Mouse (Mus musculus) hematopoietic stem cell, adult 5-6 weeks (primary cell): ENCODE data around the gene Tex46. TPM values are rescaled to one million over a fixed set of nuclear protein-coding genes. Genes with fewer than 3 reads are reported as not detected.

Experiments
- ATAC-seq, 2 experiments: fragments of 125-278 bp in 1 of 2; replicated peaks in 1 of 2; 2 replicates each; pipeline ENCODE4 v1.8.0; 2016 to 2017; ENCODE audit warnings: inconsistent platforms in 2 of 2, mild to moderate bottlenecking in 2 of 2, moderate number of reproducible peaks in 2 of 2, low read depth in 1 of 2, moderate TSS enrichment in 1 of 2; ENCODE audit not compliant: low FRiP score in 2 of 2, poor library complexity in 2 of 2, severe bottlenecking in 2 of 2, insufficient read depth in 1 of 2, low TSS enrichment in 1 of 2
- total RNA-seq: library from RNA; stranded (forward); fragments of 172-1452, 232-1000 nt; gene quantifications from 2 replicates; pipeline ENCODE4 v1.2.3, GENCODE M21; 2017

Tex46 gene
- total RNA-seq, result not detected in 2 replicates

DNA sequence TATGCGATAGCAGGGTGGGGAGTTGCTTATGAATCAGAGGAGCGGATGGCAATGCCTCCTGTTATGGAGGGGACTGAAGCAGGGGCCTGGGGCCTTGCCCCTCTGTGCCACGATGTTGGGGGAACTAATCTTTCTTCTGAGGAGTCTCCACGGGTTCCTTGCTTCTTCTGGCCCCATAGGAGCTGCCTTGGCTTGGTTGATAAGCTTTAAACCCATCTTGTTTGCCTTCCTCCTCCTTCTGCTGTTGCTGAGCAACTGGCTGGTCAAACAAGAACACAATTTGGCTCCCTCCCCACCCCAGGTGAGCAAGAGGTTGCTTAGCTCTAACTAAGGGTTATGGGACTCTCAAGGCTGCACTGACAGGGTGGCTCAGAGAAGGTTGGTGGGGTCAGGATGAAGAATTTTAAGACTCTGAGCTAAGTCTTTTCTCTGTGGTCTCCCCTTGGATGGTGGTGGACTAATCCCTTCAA is at the start of gene Tex46:
Gene Tex46, plus strand, starts transcription at position 51 of the 470 bp plus-strand sequence.
- ATAC-seq, result no peak

DNA sequence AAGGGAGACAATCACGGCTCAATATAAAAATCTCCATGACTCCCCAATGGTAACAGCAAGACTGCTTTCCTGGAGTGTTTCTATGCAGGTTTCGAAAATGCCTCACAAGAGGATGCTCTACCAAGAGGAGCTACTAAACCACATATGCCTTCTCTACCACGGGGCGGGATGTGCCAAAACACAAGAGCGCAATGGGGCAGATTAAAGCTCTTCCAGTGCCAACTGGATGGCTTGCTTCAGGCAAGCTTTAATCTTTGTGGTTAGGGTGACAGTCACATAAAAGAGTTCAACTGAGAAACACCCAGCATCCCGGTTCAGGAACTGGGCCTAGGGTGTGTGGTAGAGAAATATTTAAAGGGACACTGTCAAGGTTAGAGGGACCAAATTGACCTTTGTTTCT is 47.5 kb upstream of the Tex46 start:
- ATAC-seq, result no peak

DNA sequence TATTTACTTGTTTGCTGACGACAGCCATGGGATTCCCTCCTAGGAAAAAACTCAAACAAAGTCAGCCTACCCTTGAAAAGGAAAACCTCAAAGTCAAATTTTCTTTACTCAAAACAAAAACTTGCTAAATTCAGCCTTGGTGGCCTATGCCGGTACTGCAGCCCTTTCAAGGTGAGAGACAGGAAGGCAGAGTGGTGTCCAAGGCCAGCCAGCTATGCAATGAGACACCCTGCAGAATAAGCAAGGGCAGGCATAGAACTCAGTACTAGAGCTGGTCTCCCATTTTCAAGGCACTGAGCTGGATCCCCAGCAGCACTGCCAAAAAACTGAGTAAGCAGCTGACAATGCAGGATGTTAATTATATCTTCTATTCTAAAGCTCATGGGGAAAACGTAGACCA is 41.6 kb upstream of the Tex46 start:
- no peak for ATAC-seq

- ATAC-seq, result no peak
Measured at GRCm38 (mm10) chr4:136569998-136570397, 40.2 kb upstream of the Tex46 start.

DNA sequence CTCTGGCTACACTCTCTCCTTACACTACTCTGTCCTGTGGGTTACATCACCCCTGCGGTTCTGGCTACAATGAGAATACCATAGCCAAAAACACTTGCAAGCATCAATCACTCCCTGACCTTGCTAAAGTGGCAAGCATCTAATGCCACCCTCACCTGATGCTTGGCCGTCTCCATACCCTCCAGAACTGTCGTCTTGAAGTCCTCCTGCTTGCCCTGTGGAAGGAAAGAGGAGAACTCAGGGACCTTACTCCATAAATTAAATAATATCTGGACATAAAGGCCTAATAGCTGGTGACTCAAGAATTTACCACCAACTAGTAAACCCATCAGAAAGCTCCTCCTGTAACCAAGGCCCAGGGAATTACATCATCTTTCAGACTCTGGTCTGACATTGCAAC is 28.4 kb upstream of the Tex46 start:
- no peak for ATAC-seq

GRCm38 (mm10) chr4:136587221-136587827 is 22.9 kb upstream of the Tex46 start:
- no peak for ATAC-seq

GRCm38 (mm10) chr4:136588003-136588402 is 22.2 kb upstream of the Tex46 start:
- ATAC-seq, result no peak

- ATAC-seq, result no peak
Measured at GRCm38 (mm10) chr4:136592111-136592510, 18.1 kb upstream of the Tex46 start.

- ATAC-seq, result no peak
Measured at GRCm38 (mm10) chr4:136594006-136594405, 16.2 kb upstream of the Tex46 start.

DNA sequence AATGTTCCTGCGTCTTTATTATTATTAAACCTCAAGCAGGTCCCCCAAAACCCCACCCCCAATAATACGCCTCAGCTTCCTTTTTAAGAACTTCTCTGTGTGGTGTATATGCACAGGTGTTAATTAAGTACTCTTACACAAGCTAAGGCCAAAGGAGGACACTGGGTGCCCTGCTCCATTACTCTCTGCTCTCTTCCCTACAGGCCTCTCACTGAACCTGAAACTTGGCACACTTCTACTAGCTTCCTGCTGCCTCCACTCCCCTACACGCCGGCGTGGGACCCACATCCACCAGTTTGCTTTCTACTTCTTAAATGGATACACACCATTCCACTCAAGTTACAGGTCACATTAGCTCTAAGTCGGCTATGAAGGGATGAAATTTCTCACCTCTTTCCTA is 15.0 kb upstream of the Tex46 start:
- ATAC-seq, result no peak

DNA sequence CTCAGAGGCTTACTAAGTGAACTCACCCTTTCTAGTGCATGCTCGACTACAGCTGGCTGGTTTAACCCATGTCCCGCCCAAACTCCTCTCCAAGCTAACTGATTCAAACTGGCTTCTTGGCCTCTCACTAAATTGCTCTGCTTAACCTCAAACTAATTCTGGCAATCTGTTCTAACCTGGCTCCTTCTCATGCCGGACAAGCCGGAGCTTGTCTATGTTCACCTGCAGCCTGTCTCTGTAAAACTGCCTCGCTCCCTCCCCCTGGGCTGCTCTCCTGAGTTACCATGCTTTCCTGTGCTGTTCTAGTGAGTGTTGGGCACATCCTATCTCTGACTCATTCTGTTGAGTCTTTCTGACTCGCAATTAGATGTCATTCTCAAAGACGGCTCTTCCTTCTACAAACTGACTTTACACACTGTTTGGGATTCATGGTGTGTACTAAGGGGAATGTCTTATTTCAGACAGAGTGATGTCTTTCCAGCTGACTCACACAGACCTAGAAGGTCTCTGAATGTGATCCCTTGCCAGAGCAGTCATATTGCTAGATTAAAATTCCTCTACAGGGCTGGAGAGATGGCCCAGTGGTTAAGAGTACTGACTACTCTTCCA is 11.9 kb upstream of the Tex46 start:
- no peak for ATAC-seq

DNA sequence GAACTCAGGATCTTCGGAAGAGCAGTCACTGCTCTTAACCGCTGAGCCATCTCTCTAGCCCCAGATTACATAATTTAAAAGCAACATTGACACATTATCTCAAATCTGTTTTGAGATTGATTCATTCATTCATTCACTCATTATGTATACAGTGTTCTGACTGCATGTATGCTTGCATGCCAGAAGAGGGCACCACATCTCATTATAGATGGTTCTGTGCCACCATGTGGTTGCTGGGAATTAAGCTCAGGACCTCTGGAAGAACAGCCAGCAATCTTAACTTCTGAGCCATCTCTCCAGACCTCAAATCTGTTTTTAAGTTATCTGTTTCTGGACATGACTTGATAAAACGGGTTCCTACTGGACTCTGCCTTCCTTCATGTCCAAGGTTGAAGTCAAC is 10.4 kb upstream of the Tex46 start:
- ATAC-seq, result no peak

GRCm38 (mm10) chr4:136600536-136600935 is 9.7 kb upstream of the Tex46 start:
- ATAC-seq, result no peak

- no peak for ATAC-seq
Measured at GRCm38 (mm10) chr4:136601476-136601875, 8.8 kb upstream of the Tex46 start.

DNA sequence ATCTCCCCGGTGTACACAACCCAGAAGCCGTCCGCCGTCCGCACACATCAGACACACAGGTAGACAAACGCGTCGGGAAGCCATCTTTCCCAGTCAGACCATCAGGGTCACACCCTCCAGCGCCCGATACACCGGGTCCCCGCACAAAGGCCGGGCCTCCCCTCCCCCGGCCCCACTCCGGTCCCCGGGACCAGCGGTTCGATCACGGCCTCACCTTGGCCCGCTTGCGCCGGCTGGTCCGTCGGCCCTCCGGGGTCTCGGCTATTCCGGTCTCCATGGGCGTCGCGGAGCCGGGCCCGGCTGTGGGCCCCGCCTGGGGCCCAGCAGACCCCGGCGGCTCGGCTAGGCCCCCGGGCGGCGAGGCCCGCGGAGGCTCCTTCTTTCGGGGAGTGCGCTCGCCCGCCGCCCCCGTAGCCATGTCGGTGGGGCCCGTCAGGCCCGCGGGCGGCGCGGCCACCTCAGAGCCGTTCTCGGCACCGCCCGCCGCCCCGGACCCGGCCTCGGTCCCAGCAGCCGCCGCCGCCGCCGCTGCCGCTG is 8.2 kb upstream of the Tex46 start:
- ATAC-seq, result 0 out of 4 replicates have a peak, but pooled peaks have one; percentile 18 to 27

GRCm38 (mm10) chr4:136602568-136602967 is 7.7 kb upstream of the Tex46 start, which contains the start of gene Kdm1a:
TSS of gene Kdm1a (minus strand) at chr4:136602723.
- peak; percentile 96 to 97 for ATAC-seq

DNA sequence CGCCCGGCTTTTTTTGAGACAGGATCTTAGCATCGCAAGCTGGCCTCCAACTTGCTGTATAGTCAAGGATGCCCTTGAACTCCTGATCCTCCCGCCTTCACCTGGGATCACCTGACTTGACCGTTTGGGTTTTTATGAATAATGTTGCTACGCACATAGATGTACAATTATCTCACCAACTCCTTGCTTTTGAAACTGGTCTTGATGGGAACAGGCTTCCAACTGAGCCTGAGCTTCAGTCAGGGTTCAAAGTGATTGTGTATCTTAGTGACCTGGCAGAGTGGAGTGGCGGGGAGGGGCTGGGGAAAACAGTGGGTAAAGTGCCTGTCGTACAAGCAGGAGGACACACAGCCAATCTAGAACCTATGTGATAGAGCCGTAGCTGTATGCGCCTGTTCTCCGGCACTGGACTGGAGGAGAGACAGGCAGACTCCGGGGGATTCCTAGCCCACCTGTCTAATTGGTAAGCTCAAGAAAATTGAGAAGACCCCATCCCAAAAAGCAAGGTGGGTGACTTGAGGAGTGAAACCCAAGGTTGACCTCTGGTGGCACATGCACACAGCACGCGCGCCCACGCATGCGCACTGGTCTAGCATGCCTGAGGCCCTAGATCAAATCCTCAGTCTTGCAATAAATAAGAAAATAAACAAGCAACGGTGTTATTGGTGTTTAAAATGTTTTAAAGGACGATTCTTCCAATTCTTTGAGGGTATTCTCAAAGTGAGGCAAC is 4.3 kb upstream of the Tex46 start:
- ATAC-seq, result no peak

DNA sequence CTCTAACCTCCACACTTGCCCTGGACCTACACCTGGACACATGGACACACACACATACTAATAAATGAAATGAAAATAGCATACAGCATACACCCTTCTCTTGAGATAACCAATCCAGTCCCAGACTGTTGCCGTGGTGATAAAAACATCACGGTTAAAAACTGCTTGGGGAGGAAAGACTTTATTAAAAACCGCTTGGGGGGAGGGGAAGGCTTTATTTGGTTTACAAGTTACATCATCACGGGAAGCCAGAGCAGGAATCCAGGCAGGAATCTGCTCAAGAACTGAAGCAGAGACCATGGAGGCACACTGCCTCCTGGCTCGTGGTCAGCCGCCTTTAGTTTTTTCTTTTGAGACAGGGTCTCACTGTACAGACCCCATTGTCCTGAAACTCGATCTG is 3.4 kb downstream of the Tex46 start:
- no peak for ATAC-seq
